Mouse (Mus musculus): ENCODE data around the gene Igsf6. TPM values are rescaled to one million over a fixed set of nuclear protein-coding genes. Genes with fewer than 3 reads are reported as not detected.
A peak's percentile ranks its signal among the peaks of the same experiment; 100 is the strongest.

The Igsf6 gene
- total RNA-seq (2021) = under 1 TPM in 1 of 2 experiments, not detected in 1; 0.36 TPM
- long read RNA-seq, partial matches to known transcripts = 0 of 1 reads
- long read RNA-seq, other reads (novel, unspliced or antisense) = 0 of 1 reads

DNA sequence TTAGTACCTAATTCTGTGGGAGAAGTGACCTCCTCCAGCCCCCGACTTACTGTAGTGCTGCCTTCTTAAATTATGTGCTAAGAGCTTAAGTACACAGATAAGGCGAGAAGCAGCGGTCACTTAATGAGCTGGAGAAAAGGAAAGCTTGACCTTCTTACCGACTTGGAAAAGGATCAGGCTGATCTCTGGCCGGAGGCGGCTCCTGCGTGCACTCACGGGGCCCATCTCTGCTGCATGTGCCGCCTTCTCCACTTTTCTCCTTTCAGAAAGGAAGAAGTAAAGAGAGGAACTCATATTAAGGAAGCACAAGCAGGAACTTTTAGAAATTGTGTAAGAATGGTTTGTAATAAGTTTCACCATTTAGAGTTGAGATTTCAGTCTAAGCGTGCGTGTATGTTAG is at the start of gene Igsf6:
Igsf6 (minus strand) TSS at position 292 of the 400 bp plus-strand sequence.
- no peak for DNase-seq (ENCODE audit: low spot score in 2 of 2)

DNA sequence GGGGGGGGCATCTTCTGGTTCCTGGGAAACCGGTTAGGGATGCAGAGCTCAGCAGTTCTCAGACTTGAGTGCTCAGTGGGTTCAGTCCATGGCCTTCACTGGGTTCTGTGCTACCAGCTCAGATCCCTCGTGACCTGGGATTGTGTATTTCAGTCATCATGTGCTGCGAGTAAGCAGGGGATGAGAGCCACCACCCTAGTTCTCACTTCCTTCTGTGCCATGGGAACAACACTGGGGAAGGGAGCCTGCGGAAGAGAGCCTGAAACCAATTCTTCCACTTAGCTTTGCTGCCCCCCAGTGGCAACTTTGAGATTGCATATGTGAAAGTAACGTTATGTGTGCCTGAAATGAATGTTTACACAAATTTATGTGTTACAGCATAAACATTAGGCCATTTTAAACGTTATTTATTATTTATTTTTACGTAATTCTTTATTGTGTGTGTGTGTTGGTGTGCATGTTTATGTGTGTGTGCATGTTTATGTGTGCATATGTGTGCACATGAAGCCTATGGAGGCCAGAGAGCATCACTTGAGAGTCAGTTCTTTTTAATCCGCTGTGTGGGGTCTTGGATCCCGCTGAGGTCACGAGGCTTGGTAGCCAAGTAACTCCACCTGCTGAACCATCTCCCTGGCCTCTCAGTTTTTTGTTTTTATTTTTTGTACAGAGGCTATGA is 45.9 kb upstream of the Igsf6 start:
- DNase-seq (ENCODE audit: low spot score in 2 of 2) = peak; percentile 93 to 94

DNA sequence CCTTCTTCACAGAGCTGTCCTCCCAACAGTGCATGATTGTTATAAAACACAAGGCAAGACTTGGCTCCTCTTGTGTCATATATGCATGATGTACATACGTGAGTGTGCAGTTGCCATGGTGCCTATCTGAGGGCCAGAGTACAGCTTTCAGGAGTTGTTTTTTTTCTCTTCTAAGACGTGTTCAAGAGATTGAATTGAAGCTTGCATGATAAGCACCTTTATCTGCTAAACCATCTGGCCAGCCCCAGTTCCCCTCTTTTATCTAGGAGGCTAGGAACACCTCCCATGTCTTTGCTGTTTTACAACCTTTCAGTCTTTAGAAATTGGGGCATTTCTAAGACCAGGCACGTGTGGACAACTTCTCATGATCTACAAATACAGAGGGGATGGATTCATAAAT is 37.4 kb upstream of the Igsf6 start:
- DNase-seq (ENCODE audit: low spot score in 2 of 2) = no peak

DNA sequence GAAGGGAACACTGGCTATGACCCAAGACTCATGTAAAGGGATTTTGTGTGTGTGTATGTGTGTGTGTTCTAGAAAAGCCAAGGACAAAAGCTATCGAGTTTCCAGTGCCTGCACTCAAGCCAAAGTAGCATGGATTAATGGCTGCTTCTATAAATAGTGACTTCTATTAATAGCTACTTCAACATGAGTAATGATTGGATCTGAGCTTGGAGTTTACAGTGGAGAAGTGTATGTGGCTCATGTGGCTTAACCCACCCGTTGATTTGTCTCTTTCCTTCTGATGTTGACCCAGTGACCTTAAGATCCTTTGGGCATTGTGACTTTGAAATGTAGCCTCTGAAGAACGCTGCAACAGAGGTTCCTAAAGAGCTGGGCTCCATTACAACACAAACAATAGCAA is 36.9 kb upstream of the Igsf6 start:
- no peak for DNase-seq (ENCODE audit: low spot score in 2 of 2)

DNA sequence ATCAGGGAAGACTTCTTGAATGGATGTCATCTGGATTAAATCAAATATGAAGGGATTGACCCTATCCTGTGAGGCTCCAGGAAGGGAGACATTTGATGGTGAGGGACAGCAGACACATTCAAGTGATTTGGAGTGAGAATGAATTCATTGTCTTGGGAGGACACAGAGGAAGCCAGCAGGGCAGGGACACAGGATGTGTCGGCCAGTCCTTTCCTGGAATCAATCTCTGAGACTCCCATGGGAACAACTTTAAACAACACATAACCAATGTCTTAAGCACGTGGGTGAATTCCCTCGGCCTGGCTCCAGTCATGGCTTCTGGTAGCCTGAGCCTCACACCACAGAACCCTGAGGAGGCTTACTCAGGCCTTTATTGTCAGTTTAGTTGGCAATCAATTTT is 33.5 kb upstream of the Igsf6 start:
- DNase-seq (ENCODE audit: low spot score in 2 of 2) = no peak

DNA sequence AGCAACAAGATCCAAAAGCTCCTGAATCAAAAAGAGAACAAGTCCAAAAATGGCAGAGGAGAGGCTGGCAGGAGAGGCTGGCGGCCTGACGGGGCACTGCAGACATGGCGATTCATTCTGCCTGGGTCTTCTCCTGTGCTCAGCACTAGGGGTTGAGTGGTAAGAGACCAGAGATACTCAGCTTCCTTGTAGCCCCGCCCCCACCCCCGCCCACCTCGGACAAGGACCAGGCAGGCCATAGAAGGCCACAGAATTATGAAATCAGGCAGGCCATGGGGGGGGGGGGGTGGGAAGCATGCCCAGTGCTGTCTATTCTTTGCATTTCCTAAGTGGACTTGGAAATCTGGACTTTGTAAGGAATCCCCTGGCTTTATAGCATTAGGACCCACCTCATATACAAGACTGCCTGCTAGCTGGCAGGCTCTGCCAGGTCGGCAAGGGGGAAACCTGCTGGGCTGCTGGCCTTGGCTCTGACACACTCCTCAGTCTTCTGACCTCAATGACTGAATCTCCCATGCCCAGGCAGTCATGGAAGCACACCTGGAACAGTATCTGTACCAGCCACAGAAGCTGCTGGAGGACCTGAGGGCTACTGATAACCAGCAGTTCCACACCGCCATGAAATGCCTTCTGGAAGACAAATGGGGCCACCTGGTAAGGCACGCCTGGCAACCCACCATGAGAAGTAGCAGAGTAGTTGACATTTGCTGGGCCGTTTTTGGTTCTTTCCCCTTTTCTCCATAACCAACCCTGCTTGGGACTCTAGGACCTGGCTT is 24.4 kb upstream of the Igsf6 start:
- DNase-seq (ENCODE audit: low spot score in 2 of 2) = no peak

DNA sequence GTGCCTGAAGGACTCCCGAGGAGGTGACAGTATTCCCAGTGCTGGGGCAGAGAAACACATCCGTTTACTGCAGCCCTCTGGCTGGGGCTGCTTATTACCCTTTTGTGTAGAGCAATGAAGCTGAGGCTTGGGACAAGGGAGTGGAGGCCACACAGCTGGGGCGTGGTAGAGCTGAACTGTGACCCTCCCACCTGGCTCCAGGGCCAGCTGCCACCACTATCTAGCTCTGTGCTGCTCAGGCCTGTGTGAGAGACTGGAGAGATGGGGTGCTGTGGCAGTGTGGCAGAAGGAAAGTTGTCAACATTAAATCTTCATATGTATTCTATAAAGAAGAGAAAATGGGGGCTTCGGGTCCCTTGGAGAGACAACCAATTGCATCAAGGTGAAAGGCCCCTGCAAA is 18.7 kb upstream of the Igsf6 start:
- DNase-seq (ENCODE audit: low spot score in 2 of 2) = no peak

DNA sequence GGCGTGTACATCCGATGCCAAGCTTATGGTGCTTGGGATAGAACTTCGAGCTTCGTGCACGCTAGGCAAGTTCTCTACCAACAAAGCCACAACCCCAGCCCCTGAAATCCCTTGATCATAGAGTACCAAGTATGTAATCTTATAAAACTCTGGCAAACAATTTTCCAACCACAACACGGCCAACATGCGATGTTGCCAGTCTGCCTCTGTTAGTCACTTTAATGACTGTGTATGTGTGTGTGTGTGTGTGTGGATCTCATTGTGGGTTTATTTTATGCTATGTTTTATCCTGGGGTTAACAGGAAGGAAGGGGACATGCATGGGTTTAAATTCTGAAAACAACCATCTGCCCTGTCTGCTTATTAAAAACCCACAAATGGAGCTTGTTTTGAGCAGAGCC is 16.4 kb upstream of the Igsf6 start:
- no peak for DNase-seq (ENCODE audit: low spot score in 2 of 2)

DNA sequence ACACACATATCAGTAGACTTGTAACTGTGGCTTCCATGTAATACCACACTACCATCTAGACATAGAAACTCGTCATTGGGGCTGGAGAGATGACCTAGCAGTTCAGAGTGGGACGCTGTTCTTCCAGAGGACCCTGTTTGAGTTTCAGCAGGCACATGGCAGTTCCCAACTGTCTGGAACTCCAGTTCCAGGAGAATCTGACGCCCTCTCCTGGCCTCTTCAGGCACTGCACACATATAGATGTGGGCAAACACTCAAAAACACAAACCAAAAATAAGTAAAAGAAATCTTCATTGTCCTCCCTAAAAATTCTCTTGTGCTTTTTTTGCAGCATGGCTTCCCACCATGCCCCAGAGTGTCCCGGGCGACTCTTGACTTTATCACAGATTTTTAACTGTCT is 14.4 kb upstream of the Igsf6 start:
- no peak for DNase-seq (ENCODE audit: low spot score in 2 of 2)

DNA sequence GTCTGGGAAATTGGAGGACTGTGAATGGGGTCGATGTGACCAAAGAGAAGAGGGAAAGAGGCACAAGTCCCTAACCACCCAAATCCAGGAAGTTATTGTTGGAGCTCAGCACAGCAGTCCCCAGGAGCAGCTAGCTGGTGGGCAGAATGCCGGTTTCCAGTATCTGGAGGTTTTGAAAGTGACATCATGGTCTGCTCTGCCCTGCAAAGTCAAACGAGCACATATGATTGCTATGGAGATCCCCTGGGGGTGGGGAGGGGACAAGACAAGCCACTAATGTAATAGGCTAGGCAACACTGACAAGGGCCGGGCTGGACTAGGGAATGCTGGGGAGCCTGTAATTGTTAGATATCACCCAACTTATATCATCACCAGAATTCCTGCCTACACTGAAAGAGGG is 11.1 kb upstream of the Igsf6 start:
- no peak for DNase-seq (ENCODE audit: low spot score in 2 of 2)

DNA sequence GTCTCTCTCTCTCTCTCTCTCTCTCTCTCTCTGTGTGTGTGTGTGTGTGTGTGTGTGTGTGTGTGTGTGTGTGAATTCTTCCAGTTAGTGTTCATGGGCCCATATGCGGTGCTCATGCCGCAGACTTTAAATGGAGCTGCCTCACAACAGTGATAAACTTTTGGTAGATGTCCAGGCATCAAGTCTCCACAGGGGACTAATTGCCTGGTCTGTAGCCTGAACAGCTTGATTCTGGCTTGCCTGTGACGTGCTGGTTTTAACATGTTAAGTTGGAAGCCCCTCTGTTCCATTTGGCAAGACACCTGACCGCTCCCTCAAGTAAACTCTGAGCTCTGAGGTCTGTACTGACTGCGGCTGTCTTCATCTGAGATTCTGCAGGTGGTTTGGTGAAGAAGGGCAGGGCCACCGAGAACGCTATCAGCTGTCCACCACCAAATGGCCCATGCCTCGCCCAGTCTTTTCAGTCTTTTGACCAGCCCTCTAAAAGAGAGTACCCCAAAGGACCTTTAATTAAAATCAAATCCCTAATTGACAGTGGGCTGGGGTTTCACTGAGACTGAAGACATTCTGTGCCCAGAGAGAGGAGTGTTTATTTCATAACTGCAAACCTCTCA is 10.6 kb upstream of the Igsf6 start:
- DNase-seq (ENCODE audit: low spot score in 2 of 2) = no peak

DNA sequence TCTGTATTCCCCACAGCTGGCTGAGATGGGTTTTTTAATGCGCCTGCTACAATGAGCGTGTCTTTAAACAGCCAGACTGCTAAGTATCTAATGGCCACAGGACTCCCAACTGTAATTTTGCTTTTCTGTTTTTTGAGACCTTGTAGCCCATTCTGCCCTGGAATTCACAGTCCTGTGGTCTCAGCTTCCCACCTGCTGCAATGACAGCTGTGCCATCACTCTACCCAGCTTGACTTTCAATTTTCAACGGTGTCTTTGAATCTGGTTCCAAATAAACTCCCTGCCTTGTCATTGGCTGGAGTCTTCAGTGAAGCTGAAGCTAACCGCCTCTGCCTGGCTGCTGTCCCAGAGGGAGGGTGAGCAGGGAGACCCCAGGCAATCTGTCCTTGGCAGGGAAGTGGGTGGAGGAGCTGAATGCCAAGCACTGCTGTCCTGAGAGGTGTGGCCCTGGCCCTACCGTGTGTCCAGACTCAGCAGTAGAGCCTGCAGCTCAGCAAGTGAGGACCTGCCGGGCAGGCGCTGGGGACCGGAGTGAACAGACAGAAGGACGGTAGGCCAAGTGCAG is 8.7 kb upstream of the Igsf6 start:
- DNase-seq (ENCODE audit: low spot score in 2 of 2) = peak; percentile 43 to 46

DNA sequence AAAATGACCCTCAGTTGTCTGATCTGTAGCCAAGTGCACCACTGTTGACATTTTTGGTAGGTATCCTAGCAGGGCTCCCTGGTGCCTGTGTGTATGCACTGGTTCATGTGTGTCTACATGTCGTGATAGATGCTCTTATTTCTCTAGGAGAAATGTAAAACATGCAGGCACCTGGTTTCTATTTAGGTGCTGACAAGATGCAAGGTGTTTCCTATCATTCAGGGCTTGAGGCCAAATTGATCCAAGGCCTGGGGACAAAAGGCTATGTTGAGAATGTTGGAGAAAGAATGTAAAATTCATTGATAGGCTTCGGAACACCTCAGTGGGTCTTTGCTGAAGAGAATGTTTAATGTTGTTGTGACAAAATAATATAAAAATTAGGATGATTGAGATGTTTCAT is 7.4 kb upstream of the Igsf6 start:
- DNase-seq (ENCODE audit: low spot score in 2 of 2) = no peak

DNA sequence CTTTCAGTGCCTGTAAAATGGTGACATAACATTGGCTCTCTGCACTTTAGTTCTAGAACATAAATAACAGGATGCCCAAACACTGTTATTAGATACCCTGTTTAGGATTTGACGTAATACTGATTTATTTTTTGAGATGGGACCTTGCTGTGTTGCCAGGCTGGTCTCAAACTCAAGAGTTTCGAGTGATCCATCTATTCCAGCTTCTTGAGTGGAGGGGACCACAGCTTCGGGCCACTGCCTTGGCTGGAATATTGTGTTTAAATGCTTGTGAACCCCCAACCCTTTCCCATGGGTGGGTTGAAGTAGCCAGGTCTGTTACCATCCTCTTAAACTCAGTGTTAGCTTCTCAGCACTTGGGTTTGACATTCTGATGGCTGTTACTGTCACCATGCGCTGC is 7.0 kb upstream of the Igsf6 start, which contains the start of gene Otoa:
Otoa (plus strand) TSS at position 301 of the 400 bp plus-strand sequence.
- DNase-seq (ENCODE audit: low spot score in 2 of 2) = no peak

DNA sequence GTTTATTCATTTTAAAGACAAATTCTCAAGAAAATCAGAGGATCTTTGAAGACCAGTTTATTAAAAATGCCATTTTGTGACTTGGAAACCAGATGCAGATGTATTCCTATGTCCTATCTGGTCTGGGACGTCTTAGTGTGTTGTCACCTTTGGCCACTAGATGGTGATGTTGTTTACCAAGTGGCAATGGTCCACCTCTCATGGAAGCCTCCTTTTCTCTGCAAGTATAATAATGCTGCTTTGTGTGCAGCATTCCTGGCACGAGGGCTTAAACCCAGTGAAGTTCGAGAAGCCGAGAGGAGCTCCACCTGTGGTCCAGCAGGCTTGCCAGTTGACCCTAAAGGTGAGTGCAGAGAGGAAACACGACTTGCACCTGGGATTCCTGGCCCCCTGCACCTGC is 3.5 kb upstream of the Igsf6 start:
- DNase-seq (ENCODE audit: low spot score in 2 of 2) = peak; percentile 75

DNA sequence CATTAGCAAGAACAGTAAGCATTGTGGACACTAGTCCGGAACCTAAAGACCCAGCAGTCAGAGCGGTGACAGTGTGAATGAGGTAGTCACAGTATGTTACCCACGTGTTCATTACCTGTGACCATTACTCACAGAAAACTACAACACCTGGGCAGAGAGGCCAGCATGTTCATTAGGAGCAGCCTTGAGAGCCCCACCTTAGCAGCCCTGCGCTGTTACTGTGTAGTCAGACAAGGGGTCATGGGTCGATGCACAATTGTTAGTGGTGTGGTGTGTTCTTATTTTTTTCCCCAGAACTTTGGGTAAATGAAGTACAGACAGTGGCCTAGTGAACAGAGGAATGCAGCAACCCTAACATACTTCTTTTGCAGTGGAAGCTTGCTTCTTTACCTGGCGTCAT is 2.9 kb upstream of the Igsf6 start:
- no peak for DNase-seq (ENCODE audit: low spot score in 2 of 2)

DNA sequence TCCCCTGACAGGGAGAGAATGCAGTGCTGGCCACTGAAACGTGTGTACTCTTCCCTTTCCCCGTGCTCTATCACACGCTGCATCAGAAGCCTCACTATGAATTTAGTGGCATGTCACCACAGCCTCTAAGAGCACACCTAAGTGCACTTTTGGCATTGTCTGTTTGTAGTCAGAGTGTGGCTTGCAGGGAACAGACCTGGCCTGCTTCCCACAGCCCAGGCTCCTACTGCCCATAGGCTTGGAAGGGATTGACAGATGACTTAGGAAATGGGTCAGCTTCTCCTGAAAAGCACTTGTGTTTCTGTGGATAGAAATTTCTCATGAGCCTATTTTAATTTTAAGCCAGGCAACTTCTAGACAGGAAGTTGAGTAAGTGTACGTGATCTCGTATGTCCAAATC is 1.0 kb upstream of the Igsf6 start:
- no peak for DNase-seq (ENCODE audit: low spot score in 2 of 2)

DNA sequence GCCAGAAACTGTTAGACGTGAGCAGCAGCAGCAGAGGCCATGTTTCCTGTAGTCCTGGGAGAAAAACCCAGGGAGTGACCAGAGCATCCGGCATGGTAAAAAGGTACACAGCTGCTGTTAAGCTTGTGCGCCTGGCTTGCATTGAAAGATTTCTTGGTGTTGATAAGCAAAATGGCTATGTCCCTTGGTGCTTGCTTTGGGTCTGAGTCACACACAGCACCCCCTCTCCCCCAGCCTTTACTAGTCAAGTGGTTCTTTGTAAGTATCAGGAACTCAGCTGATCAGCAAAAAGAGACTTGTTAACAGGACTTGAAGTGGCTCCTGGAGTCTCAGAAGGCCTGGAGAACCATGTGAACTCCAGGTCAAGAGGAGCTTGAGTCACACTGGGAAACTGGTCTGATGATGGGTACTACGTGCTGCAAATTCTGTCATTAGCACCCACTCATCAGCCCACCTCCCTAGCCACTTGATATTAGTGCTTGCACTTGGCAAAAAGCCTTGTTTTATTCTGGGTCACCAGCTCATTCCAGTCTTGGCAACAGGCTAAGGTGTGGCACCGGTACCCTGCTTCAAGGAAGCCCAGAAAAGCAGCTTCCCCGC is 529 bp upstream of the Igsf6 start:
- no peak for DNase-seq (ENCODE audit: low spot score in 2 of 2)

DNA sequence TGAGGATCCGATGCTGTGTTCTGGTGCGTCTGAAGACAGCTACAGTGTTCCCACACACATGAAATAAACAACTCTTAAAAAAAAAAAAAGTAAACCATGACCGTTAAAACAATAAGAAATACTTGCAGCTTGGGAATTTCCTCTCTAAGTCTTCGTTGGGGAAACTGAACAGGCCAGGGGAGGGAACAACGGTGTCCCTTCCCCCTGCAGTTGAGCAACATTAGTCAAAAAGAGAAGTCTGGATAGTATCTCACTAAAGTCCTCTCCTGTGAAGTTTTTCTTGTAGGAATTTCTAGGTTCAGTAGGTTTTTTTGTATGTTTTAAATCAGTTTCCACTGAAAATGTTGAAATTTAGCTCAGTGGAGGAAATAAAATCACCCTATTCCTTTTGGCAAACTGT is 1.9 kb downstream of the Igsf6 start:
- DNase-seq (ENCODE audit: low spot score in 2 of 2) = no peak

DNA sequence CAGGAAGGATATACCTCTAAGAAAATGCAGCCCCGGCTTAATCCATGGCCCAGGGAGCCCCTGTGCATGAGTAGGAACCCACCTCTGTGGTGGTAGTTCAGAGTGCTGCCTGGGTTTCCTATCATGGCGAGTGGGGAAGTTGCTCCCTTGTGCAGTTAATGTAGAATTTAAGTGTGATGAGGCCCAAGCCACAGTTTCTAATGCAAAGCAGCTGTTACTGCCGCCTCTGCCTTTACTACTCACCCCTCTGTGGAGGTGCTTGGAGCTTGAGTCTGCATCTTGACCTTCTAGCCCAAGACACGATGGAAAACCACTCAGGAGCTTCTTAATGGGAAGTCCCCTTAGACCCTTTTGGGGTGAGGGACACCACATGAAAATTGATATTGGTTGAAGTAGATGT is 3.1 kb downstream of the Igsf6 start:
- DNase-seq (ENCODE audit: low spot score in 2 of 2) = no peak

DNA sequence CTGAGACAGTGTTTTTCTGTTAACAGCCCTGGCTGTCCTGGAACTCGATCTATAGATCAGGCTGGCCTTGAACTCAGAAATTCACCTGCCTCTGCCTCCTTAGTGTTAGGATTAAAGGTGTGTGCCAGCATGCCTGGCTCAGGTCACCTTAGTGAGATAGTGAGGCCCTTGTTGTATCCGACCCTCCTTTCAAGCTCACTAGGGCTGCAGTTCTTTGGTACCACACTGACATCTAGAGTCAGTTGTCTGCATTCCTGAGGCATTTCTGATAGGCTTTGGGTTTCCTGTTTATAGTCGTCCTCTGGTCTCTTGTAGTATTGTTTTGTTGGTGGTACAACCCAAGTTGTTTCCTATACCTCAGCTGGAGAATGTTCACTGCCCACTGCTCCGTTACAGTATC is 10.1 kb downstream of the Igsf6 start:
- peak in 1 of 2 experiments; percentile 44 for DNase-seq (ENCODE audit: low spot score in 2 of 2)

Measured in layer of hippocampus, postnatal 10 days (tissue).